Mouse (Mus musculus) heart, postnatal 36 days (tissue): Measurements from ENCODE around the gene Sept7. TPM values are rescaled to one million over a fixed set of nuclear protein-coding genes. Genes with fewer than 3 reads are reported as not detected.
"Not testable (repeated sequence)": the region's sequence is repeated elsewhere in the genome, so short reads cannot be mapped to it uniquely, and the experiment has no call there.

Experiments used
- DNase-seq, 2 experiments: peaks; one replicate each; pipeline ENCODE4 v3.0.0; 2021 to 2022
- intact Hi-C: fragments of 180-260 bp; cut with DNase I; formaldehyde crosslinking; loops from one replicate; pipeline ENCODE4 v1.15.1; 2025
- total RNA-seq, 2 experiments: library from RNA; stranded (reverse); gene quantifications; 2 replicates each; pipeline ENCODE4 v1.2.3; 2021

The Sept7 gene
- 100 to 1,000 TPM; 112 to 113 TPM for total RNA-seq

- peak; percentile 100 for DNase-seq
- intact Hi-C loops = loop anchor here (2.0 to 10.0 kb wide), 6 partner anchors 40 to 232 kb away; partner anchors contain the start of genes Eepd1 and Herpud2
Observed at GRCm38 (mm10) chr9:25252283-25252726, at the start of gene Sept7. Gene Sept7 (plus strand): TSS chr9:25252439.

GRCm38 (mm10) chr9:25208087-25208803, 44.0 kb upstream of the Sept7 start:
- intact Hi-C loops = loop anchor here (5.0 kb wide), 1 partner anchor 44 kb away; the partner anchor contains the start of gene Sept7
- DNase-seq = no peak

- no peak for DNase-seq
- intact Hi-C loops = loop anchor here (5.0 kb wide), 1 partner anchor 35 kb away; no protein-coding TSS in a partner anchor
Observed at GRCm38 (mm10) chr9:25212309-25213163, 39.7 kb upstream of the Sept7 start.

- DNase-seq = no peak
- intact Hi-C loops = loop anchor here (5.0 kb wide), 1 partner anchor 36 kb away; no protein-coding TSS in a partner anchor
Observed at GRCm38 (mm10) chr9:25213164-25213557, 39.1 kb upstream of the Sept7 start.

GRCm38 (mm10) chr9:25215411-25215810, 36.8 kb upstream of the Sept7 start:
- intact Hi-C loops = no loop called here
- DNase-seq = no peak

GRCm38 (mm10) chr9:25216210-25216609, 36.0 kb upstream of the Sept7 start:
- intact Hi-C loops = no loop called here
- DNase-seq = no peak

- intact Hi-C loops = no loop called here
- no peak for DNase-seq
Observed at GRCm38 (mm10) chr9:25218954-25219353, 33.3 kb upstream of the Sept7 start.

- no peak for DNase-seq
- intact Hi-C loops = no loop called here
Observed at GRCm38 (mm10) chr9:25219882-25220281, 32.4 kb upstream of the Sept7 start.

- intact Hi-C loops = no loop called here
Observed at GRCm38 (mm10) chr9:25224959-25225358, 27.3 kb upstream of the Sept7 start.

GRCm38 (mm10) chr9:25229740-25230139, 22.5 kb upstream of the Sept7 start:
- intact Hi-C loops = no loop called here

More at GRCm38 (mm10) chr9:25224959-25225358, 27.3 kb upstream of the Sept7 start:
- DNase-seq = no peak

GRCm38 (mm10) chr9:25230213-25231039, 21.8 kb upstream of the Sept7 start:
- DNase-seq = no peak
- intact Hi-C loops = no loop called here

More at GRCm38 (mm10) chr9:25229740-25230139, 22.5 kb upstream of the Sept7 start:
- DNase-seq = no peak

GRCm38 (mm10) chr9:25241065-25241464, 11.2 kb upstream of the Sept7 start:
- intact Hi-C loops = no loop called here
- DNase-seq = no peak

GRCm38 (mm10) chr9:25241783-25242182, 10.5 kb upstream of the Sept7 start:
- DNase-seq, intact Hi-C loops: not testable (repeated sequence)

- intact Hi-C loops = no loop called here
- DNase-seq = no peak
Observed at GRCm38 (mm10) chr9:25242266-25242665, 10.0 kb upstream of the Sept7 start.

GRCm38 (mm10) chr9:25243926-25244657, 8.1 kb upstream of the Sept7 start:
- DNase-seq = no peak
- intact Hi-C loops = no loop called here

- no peak for DNase-seq
- intact Hi-C loops = no loop called here
Observed at GRCm38 (mm10) chr9:25245125-25245524, 7.1 kb upstream of the Sept7 start.

GRCm38 (mm10) chr9:25246508-25246907, 5.7 kb upstream of the Sept7 start:
- intact Hi-C loops = no loop called here
- no peak for DNase-seq

- intact Hi-C loops = loop anchor here (5.0 to 10.0 kb wide), 5 partner anchors 41 to 234 kb away; partner anchors contain the start of genes Eepd1 and Herpud2
- no peak for DNase-seq
Observed at GRCm38 (mm10) chr9:25251174-25251573, 1.1 kb upstream of the Sept7 start.

GRCm38 (mm10) chr9:25251611-25252282, 492 bp upstream of the Sept7 start:
- intact Hi-C loops = loop anchor here (2.0 to 10.0 kb wide), 6 partner anchors 41 to 233 kb away; partner anchors contain the start of genes Eepd1 and Herpud2
- DNase-seq = peak; percentile 88 to 95
